ENCODE assay signal across 8 mouse cellular contexts in the genomic region with DNA sequence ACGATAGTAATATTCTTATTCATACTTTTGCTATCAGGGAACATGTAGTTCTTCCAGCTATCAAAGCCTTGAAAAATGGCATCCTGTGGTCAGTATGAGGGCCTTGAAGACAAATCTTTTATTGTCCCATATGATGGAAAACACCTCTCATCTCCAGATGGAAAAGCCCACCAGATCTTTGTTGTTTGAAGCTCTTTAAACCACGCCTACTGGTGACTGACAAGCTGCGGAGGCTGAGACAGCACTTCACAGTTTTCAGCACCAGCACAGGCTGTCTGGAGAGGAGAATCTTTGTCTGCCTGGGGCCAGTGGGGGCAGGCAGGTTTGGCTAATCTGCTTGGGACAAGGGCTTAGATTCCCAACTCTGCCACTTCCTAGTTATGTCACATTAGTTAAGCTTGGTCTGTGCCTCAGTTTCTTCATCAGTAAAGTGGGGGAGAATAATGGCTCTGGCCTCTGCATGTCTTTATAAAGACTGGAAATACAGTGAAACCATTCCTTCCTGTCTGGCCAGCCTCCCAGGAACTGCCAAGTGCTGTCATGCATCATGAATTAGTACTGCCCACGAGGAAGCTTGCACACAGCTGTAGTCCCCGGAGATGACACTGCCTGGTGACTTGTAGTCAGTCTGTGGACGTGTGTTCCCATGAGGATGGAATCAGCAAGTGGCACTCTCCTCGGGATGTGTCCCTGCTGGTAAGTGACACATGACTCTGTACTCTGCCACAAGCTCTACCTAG. TPM values are rescaled to one million over a fixed set of nuclear protein-coding genes. Genes with fewer than 3 reads are reported as not detected.
DNase-seq lines count a peak whose midpoint lies in the region.
"Had no signal": no experiment of that assay in that cellular context is flagged by ENCODE, and none has a peak within 500 bp of the region (broad histone marks: within the 10 kb centered on the region; RNA-seq: fewer than 3 reads in every experiment).

No protein-coding gene starts in this region.

- DNase-seq in layer of hippocampus, adult 11-12 months (ENCODE audit: low spot score) = peak; percentile 54
- no peak for DNase-seq in layer of hippocampus, adult 9-10 months (ENCODE audit: low spot score)
- DNase-seq in adrenal gland, adult 8-10 months = peak; percentile 23
- peak; percentile 37 to 39 for DNase-seq in cerebellum, postnatal 14 days
- peak; percentile 31 to 36 for DNase-seq in kidney, postnatal 36 days
- DNase-seq in heart, adult 8-10 months (ENCODE audit: low spot score) = no peak
- no peak for DNase-seq in urinary bladder, postnatal 25 days (ENCODE audit: low spot score)
- DNase-seq: thymus, postnatal 14 days had no signal

RNA-seq across cellular contexts. Expression of gene Tmem150c, which starts 49.9 kb away (rescaled TPM):
- total RNA-seq in adrenal gland, adult 8-10 months (2022) = 10 to 100 TPM; 14.4 to 25.7 (median 18.3) TPM
- total RNA-seq in heart, adult 8-10 months (2022) = 10 to 100 TPM in 2 of 4 experiments, 1 to 10 TPM in 2; 7.6 to 18.7 (median 11.6) TPM

Comparison
In these comparisons a context has a peak if more than half of its experiments do, and no peak if none do; other contexts are left out.
1. DNase-seq: peak in layer of hippocampus, adult 11-12 months (single experiment), adrenal gland, adult 8-10 months (single experiment), cerebellum, postnatal 14 days (2 of 2) and kidney, postnatal 36 days (2 of 2); none in layer of hippocampus, adult 9-10 months (single experiment), heart, adult 8-10 months (single experiment) and urinary bladder, postnatal 25 days (single experiment).